Mouse (Mus musculus): ENCODE measurements at regions not wholly inside any gene's neighbourhood (a gene's known extent, or its start where the extent isn't known, plus 50 kb on each side); places are given as distances from the start of the nearest gene placed in this dataset.

DNA sequence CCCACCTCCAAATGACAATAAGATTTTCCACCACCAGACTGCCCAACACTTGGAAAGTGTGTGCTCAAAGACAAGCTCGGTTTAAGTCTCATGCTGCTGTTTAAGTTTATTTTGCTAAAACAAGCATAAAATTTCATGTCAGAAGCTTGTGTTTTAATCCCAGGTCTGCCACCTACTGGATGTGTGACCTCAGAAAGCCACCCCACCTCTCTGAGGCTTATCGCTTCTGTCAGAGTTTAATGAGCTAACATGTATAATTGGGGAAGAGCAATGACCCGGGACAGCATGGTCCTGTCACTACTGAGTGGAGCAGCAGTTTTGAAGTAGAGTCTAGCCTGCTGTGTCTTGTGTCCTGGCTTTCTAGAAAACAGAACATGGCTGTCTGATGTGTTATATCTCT, 122.4 kb upstream of the Rad23b start:
- Histone ChIP-seq H3K36me3 (replicated peaks; ENCODE audit: low read length) (no peaks in the 10 kb centered on the region), H3K9me3 (no peaks in the 10 kb centered on the region)
- no peak for TF ChIP-seq GATA1 (IDR thresholded peaks at IDR 0.05; ENCODE audit: borderline replicate concordance, low read length)
- TF ChIP-seq FLI1 (IDR thresholded peaks at IDR 0.05; ENCODE audit: low read length): no peak

DNA sequence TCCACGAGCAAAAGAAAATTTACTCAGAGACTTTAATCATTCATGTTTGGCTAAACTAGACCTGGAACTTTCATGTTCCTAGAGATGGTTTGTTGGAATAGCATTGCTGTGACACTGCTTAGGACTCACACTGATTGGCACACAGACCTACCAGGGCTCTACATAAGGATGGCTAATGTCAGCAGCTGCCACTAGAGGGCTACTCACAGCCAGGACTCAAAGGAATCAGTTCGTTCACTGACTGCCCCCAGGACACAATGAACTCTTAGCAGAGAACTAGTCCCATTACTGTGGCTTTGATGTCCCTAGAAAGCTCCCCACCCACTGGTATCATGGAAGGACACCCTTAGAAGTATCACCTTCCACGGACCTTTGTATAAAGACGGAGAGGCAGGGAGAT, 118.3 kb upstream of the Rad23b start:
- Histone ChIP-seq H3K27me3 (replicated peaks) (no peaks in the 10 kb centered on the region), H3K36me3 (replicated peaks; ENCODE audit: low read length) (no peaks in the 10 kb centered on the region), H3K4me3 (replicated peaks) (no peak overlapping the region), H3K4me1 (no peaks in the 10 kb centered on the region), H3K9me3 (0 out of 2 replicates have a peak, but pooled peaks cover 3% of the 10 kb centered on the region)
- TF ChIP-seq FLI1 (IDR thresholded peaks at IDR 0.05; ENCODE audit: low read length) (no peak), GATA1 (IDR thresholded peaks at IDR 0.05; ENCODE audit: borderline replicate concordance, low read length) (no peak)

More for the DNA sequence above, 122.4 kb upstream of the Rad23b start:
- no peaks in the 10 kb centered on the region for H3K27me3 ChIP-seq (replicated peaks)
- H3K4me3 ChIP-seq (replicated peaks): no peak overlapping the region
- H3K4me1 ChIP-seq: no peaks in the 10 kb centered on the region

DNA sequence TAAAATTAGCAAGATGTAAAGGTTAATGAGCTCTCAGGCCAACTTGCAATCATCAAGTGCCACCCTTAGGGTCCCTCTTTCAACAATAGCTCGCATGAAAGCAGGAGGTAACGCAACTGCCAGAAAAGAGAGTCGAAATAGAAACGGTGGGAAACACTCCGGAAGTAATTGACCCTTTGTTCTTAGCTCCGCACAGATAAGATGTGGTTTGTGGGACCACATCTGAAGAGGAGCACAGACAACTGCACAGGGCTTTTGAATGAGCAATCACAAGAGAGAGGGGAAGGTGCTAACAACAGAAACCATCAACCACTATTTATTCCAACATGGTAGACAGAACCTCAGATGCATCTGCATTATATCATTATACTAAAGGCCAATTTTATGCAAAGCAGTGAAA, 112.0 kb upstream of the Rad23b start:
- TF ChIP-seq GATA1 (IDR thresholded peaks at IDR 0.05; ENCODE audit: borderline replicate concordance, low read length) (no peak), FLI1 (IDR thresholded peaks at IDR 0.05; ENCODE audit: low read length) (no peak)

DNA sequence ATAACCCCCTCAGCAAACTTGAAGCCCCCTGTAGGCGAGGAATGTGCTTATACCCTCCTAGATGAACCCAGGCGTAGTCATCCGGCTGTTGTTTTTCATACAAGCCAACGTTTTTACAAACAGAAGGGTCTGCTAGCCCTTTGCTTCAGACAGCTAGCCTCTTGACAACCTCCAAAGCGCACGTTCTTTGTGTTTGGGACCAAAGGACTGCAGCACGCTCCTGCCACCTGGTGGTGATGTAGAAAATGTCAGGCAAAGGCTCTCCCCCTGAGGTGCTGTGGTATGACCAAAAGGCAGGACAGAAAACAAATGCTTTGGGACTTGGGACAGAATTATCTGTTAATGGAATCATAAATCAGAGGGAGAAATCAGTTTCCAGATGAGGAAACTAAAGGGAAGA, 109.4 kb upstream of the Rad23b start:
- H3K36me3 ChIP-seq (replicated peaks; ENCODE audit: low read length): no peaks in the 10 kb centered on the region
- TF ChIP-seq FLI1 (IDR thresholded peaks at IDR 0.05; ENCODE audit: low read length): no peak
- TF ChIP-seq GATA1 (IDR thresholded peaks at IDR 0.05; ENCODE audit: borderline replicate concordance, low read length): no peak
- H3K9me3 ChIP-seq: no peaks in the 10 kb centered on the region
- H3K4me3 ChIP-seq (replicated peaks): no peak overlapping the region
- peaks cover 5% of the 10 kb centered on the region for H3K27me3 ChIP-seq (replicated peaks)
- no peaks in the 10 kb centered on the region for H3K4me1 ChIP-seq

More for the DNA sequence above, 112.0 kb upstream of the Rad23b start:
- peaks cover 5% of the 10 kb centered on the region for H3K27me3 ChIP-seq (replicated peaks)
- H3K4me3 ChIP-seq (replicated peaks): no peak overlapping the region
- 0 out of 2 replicates have a peak, but pooled peaks cover 3% of the 10 kb centered on the region for H3K9me3 ChIP-seq
- no peaks in the 10 kb centered on the region for H3K36me3 ChIP-seq (replicated peaks; ENCODE audit: low read length)
- H3K4me1 ChIP-seq: no peaks in the 10 kb centered on the region

DNA sequence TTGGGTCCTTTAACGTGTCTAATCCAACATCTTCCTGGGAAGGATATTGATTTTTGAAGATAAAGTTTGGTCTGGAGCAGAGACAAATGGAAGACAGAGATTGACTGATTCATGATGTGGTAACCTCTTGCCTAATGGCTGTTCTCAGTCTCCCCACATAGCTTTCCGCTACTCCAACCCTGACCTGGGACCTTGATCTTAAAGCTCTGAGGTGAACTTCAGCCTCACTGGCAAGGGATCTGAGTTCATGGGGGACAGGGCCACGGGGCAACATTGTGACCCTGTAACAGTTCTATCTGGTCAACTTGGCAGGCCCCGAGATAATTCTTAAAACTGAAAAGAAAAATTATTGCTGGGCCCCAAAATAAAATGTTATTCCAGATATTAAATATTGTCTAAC, 107.5 kb upstream of the Rad23b start:
- Histone ChIP-seq H3K9me3 (no peaks in the 10 kb centered on the region), H3K4me1 (no peaks in the 10 kb centered on the region), H3K36me3 (replicated peaks; ENCODE audit: low read length) (no peaks in the 10 kb centered on the region), H3K4me3 (replicated peaks) (no peak overlapping the region), H3K27me3 (replicated peaks) (peaks cover 5% of the 10 kb centered on the region)
- TF ChIP-seq GATA1 (IDR thresholded peaks at IDR 0.05; ENCODE audit: borderline replicate concordance, low read length) (no peak), FLI1 (IDR thresholded peaks at IDR 0.05; ENCODE audit: low read length) (no peak)

DNA sequence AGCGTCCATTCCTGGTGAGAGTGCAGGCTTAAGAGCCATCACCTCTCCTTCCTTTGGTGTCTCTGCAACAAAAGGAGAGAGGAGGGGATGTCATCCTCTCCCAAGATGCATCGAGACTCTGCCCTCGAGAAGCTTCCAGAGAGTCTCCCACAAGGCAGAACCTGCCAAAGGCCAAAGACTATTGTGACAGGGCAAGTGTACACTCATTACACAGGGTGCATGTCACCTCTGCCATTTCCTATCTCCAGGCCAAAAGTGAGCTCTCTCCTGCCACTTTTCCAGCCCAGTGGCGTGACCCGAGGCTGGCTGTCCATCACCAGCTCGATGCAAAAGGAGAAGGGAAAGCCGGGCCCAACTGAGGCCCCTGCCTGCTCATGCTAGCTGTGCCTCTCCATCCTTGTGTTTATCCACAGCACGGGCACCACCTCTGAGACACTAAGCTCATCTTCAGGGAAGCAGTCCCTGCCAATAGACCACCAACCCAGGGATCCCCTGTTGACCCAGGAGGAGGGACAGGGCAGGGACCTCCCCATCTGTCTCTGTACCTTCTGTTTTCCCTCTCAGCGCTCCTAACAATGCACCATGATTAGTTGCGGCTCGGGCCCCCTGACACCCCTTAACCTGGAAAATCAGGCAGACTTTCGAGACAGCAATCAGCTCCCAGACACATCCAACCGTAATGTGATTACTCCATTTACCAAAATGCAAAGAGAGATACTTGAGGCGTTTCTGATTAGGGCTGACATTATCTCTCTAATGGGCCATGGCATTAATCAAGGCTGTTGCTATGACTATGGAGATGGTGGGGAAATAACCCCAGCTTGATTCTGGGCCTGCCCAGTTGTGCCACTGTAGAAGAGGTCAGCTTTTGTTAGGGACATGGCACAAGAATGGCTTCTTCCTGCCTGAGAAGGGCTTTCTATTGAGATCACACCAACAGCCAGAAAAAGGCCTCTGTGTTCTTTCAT, 106.5 kb upstream of the Rad23b start:
- no peaks in the 10 kb centered on the region for H3K36me3 ChIP-seq (replicated peaks; ENCODE audit: low read length)
- H3K4me3 ChIP-seq (replicated peaks): no peak overlapping the region
- H3K9me3 ChIP-seq: no peaks in the 10 kb centered on the region
- TF ChIP-seq GATA1 (IDR thresholded peaks at IDR 0.05; ENCODE audit: borderline replicate concordance, low read length): no peak
- no peak for TF ChIP-seq FLI1 (IDR thresholded peaks at IDR 0.05; ENCODE audit: low read length)
- H3K4me1 ChIP-seq: no peaks in the 10 kb centered on the region
- peaks cover 5% of the 10 kb centered on the region for H3K27me3 ChIP-seq (replicated peaks)

DNA sequence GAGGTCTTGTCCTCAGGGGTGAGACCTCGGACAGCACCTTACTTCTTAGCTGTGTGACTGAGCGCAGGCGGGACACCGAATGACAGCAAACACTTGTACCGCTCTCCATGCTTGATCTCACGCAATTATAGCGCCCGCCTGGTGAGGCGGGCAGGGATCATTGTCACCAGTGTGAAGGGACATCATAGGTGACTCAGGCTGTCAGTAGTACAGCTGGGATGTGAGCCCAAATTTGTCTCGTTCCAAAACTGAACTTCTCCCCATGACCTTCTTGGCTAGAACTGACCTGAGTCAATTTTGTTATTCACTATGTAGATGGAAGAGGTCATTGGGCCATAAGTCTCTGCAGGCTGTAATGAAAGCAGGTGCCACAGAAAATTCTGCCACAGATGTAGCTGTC, 104.1 kb upstream of the Rad23b start:
- Histone ChIP-seq H3K9me3 (no peaks in the 10 kb centered on the region), H3K27me3 (replicated peaks) (no peaks in the 10 kb centered on the region), H3K4me1 (no peaks in the 10 kb centered on the region), H3K4me3 (replicated peaks) (no peak overlapping the region), H3K36me3 (replicated peaks; ENCODE audit: low read length) (no peaks in the 10 kb centered on the region)
- TF ChIP-seq FLI1 (IDR thresholded peaks at IDR 0.05; ENCODE audit: low read length) (no peak), GATA1 (IDR thresholded peaks at IDR 0.05; ENCODE audit: borderline replicate concordance, low read length) (no peak)

DNA sequence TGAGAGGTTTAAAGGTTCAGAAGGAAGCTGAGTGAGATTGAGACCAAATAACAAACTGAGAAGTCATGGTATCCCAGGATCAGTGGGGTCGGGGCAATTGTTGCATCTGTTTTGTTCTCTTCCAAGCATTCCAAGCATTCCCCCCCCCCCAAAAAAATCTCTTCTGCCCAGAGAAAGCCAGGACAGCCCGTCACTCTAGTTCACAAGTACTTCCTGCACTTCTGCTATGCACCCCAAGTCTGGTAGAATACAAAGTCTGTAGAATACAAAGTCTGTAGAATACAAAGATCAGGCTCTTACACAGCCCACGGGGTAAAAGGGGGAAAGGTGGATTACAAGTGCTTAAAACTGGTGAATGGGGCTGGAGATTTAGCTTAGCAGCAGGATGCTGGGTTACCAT, 99.5 kb upstream of the Rad23b start:
- Histone ChIP-seq H3K4me1 (no peaks in the 10 kb centered on the region), H3K9me3 (peaks cover 4% of the 10 kb centered on the region; the same call in 1 of the 2 replicates)

DNA sequence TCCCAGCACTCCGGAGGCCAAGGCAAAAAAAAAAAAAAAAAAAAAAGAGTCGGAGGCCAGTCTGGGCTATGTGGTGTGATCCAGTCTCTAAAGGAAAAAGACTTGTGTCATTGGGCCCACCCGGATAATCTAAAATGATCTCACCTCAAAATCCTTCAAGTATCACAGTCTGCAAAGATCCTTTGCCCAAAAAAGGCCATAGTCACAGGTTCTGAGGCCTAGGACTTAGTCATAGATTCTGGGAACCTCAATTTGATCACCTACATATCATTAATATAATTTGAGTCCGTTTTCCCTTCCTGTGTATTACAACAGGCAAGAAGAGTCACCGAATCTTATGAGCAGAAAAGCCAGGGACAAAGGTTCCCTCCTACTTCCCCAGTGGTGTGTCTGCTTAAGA, 98.3 kb upstream of the Rad23b start:
- Histone ChIP-seq H3K27me3 (replicated peaks) (no peaks in the 10 kb centered on the region), H3K4me3 (replicated peaks) (no peak overlapping the region), H3K4me1 (no peaks in the 10 kb centered on the region), H3K36me3 (replicated peaks; ENCODE audit: low read length) (no peaks in the 10 kb centered on the region), H3K9me3 (peaks cover 4% of the 10 kb centered on the region; the same call in 1 of the 2 replicates)
- no peak for TF ChIP-seq FLI1 (IDR thresholded peaks at IDR 0.05; ENCODE audit: low read length)
- no peak for TF ChIP-seq GATA1 (IDR thresholded peaks at IDR 0.05; ENCODE audit: borderline replicate concordance, low read length)

More for the DNA sequence above, 99.5 kb upstream of the Rad23b start:
- Histone ChIP-seq H3K36me3 (replicated peaks; ENCODE audit: low read length) (no peaks in the 10 kb centered on the region), H3K4me3 (replicated peaks) (no peak overlapping the region), H3K27me3 (replicated peaks) (no peaks in the 10 kb centered on the region)
- TF ChIP-seq FLI1 (IDR thresholded peaks at IDR 0.05; ENCODE audit: low read length): no peak

DNA sequence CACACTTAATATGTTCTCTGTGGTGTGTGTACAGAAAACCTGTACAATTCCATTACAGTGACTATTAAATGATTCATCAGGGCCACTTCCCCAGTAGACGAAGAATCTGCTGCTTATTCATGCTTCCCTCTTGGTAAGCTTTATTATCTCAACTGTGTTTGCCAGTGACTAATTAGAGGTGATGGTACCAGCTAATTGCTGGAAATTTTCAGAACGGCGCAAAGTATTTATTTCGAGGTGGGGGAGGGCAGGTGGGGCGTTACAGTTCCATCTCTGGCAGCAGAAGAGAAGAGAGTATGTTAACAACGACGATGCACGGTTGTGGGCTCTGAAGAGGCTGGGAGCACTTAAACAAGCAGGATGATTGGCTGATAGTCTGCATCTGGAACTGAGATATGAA, 96.1 kb upstream of the Rad23b start:
- peaks cover 4% of the 10 kb centered on the region; the same call in 1 of the 2 replicates for H3K9me3 ChIP-seq
- H3K36me3 ChIP-seq (replicated peaks; ENCODE audit: low read length): no peaks in the 10 kb centered on the region
- H3K4me1 ChIP-seq: no peaks in the 10 kb centered on the region
- TF ChIP-seq GATA1 (IDR thresholded peaks at IDR 0.05; ENCODE audit: borderline replicate concordance, low read length) (no peak), FLI1 (IDR thresholded peaks at IDR 0.05; ENCODE audit: low read length) (no peak)
- no peak overlapping the region for H3K4me3 ChIP-seq (replicated peaks)
- no peaks in the 10 kb centered on the region for H3K27me3 ChIP-seq (replicated peaks)

Data from megakaryocyte, embryonic 14.5 days (primary cell).